Mouse (Mus musculus) cerebellum, adult 18-20 months (tissue): ENCODE measurements around the gene Slc9a2.
"Not testable (repeated sequence)": the region's sequence is repeated elsewhere in the genome, so short reads cannot be mapped to it uniquely, and the experiment has no call there.

Experiments used
- DNase-seq, 2 experiments: peaks; one replicate each; pipeline ENCODE4 v3.0.0; 2021

Gene Slc9a2

DNA sequence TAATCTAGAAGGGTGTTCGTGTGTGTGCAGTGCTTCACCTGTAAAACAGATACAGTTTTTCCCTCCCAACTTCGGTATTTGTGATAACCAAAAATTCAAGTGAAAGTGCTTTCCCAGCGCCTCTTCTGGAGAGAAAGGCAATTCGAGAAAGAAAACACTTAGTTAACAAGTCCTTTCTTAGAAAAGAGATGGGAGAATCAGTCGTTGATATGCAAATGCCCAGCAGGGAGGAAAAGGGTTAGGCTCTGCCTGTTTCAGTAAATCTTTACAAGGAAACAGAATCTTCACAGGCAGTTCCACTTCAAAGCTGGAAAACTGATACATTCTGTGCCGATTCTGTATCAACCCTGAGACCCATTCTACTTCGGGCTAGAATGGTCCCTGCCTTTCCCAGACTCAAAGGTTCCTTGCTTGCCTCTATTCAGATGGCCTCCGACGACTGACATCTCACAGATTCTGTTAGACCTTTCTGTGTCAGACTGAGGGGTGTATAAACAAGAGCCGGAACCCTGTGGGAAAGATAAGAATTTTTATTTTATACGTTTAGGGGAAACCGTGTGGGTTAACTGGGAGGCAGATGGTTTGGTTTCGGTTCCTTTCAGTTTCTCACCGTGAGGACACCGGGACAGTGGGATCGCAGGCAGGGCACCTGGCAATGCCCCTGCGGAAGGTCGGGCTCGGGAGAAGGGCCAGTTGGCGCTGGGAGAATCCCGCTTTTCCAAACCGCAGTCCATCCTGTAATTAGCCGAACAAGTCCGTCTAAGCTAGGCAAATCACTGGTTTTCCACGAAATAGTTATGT lies at the start of gene Slc9a2:
TSS of gene Slc9a2 (plus strand) at position 508 of the 801 bp plus-strand sequence.
- peak in 1 of 2 experiments; percentile 4 for DNase-seq

DNA sequence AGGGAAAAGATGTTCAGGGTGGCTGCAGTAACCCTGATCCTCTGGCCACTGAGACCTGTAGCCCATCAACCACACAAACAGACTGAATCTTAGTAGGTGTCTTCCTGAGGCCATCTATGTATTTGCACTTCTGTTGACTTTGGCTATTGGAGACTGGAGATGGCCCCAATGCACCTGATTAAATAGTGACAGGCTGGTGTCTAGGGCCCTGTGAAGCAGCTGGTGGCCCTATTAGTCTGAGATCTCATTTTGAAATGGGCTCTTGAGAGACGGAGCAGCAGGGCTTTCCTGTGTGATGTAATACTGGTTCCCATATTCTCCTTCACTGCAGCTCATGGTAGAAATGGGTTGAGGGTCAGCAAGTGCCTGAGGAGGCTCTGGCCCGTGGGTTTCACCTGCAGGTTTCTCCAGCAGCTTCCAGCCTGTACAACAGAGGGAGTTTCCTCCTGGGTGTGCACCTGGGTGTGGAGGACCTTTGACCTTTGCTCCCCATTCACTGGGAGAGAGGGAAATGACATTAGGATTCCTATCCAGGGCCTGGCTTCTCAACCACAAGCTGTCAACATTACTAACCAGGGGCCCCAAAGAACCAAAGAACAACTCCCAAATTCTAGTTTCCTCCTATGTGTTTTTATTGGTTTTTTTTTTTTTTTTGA lies 47.8 kb upstream of the Slc9a2 start:
- DNase-seq, result no peak

DNA sequence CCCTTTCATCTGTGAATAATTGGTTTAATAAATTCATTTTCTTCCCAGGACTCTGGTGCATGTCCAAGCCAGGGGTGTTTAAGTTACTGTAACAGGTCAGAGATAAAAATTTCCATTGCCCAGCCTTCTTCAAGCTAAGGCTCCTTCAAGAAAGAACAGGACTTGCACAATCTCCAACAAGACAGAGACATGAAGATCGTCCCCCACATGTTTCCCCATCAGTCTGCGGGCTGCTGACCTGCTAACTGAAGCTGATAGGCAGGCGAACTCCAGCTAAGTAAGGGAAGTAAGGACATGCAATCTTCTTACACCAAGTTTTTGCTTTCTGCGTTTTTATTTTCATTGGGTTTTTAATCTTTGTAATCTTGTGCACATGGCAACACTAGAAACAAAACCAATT lies 45.8 kb upstream of the Slc9a2 start:
- no peak for DNase-seq

DNA sequence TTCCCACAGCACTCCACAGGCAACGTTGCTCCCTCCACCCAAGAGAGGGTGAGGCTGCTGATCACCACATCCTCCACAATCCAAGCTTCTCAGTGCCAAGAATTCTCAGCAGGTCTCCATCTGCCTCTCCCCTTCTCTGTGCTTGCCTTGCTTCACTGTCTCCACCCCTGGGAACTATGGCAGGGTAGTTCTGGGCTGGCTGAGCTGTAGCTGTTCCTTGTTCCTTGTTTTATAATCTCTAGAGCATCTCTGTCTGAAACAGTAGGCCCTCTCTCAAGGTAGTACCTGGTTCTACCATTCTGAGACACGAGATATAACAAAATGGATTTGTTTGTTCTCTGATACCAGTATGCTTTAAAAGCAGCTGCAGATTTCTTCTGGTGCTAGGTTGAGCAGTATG lies 32.1 kb upstream of the Slc9a2 start:
- no peak for DNase-seq

DNA sequence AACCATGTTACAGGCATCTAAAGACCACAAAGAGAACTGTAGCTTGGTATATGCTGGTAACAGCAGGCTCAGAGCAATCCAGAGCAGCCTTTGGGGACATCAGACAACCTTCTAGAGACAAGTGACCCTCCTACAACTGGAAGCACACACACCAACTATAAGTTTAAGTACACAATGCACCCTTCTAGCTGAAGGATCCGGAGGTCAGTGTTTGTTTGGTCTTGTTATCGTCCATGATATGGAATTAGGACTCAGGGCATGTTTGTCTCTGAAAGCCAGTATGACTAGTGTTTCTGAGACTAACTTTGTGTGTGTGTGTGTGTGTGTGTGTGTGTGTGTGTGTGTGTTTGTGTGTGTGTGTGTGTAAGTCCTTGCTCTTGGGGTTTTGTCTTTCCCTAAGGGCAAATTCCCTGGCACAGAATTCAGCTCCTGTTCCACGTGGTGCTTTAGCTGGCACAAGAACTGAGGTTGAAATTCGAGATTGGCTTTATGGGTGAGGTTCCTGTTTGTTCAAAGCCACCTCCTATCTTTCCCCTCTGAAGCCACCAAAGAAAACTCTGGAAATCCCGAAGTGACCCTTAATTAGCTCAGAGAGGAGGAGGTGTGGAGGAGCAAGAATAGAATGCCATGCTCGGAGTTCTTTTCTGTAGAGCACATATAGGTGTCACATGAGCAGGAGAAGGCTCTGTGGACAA lies 29.4 kb upstream of the Slc9a2 start:
- no peak for DNase-seq

DNA sequence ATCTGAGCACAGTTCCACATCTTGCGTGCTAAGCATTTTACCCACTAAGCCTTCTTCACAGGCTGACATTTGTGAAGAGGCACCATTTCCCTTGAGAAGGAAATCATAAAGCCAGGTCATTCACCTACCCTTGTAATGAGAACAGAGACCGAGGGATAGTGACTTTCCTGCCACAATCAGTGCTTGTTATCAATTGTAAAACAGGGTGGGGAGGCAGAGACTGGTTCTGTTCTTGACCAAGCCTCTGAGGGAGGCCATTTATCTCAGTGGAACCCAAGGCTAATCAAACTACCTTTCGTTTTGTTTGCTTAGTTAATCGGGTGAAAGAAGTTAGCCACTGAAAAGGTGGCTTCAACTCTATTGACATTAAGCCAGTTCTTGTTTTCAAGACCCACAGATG lies 23.3 kb upstream of the Slc9a2 start:
- no peak for DNase-seq

DNA sequence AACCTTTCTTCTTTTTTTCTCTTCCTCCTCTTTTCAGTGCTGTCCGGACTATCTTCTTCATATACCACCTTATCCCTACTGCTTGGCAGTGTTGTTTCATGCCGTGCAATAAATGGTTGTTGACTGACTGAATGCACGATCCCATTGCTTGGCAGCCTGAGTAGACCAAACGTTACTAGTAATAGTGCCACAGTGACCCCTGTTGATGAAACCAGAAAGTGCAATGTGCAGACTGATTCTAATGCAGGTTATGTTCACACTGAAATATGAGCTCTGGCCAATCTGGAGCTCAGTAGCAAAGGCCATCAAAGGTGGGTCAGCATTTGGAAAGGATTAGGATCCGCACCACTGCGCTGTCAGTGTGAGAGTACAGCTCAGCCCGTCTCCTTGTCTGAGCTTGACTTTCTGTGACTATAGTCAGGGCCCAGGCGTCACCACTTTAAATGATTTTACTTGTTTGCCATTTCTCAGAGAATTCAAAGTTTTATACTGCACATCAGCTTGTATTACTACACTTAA lies 22.3 kb upstream of the Slc9a2 start:
- peak in 1 of 2 experiments; percentile 10 for DNase-seq

DNA sequence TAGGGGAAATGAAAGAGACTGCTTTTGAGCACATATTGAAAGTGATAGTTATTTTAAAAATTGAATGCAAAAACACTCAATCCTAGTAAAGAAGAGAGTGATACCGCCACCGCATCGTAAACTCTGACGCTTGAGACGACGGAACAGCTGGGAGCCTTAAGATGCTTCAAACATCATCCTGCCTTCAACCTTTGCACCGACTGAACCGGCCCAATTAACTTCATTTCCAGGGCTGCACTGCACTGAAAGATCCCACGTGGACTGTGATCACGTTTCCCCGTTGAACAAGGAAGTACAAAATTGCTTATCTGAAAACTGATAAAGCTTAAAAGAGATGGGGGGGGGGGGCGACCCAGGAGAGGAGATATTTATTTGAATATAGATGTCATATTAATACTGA lies 21.4 kb upstream of the Slc9a2 start:
- no peak for DNase-seq

DNA sequence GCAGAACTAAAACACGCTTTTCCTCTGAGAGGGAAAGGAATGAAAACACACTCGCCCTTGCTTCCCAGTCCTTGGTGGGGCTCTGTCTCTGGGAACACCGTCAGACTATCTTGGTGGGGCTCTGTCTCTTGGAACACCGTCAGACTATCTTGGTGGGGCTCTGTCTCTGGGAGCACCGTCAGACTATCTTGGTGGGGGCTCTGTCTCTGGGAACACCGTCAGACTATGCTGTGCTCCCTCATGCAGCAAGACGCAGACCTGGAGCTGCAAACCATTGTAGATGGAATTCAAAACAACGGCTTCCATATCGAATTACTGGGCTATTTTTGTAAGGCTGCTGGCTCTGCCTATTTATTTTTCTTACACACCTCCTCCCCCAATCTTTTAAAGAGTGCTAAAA lies 20.9 kb upstream of the Slc9a2 start:
- no peak for DNase-seq

DNA sequence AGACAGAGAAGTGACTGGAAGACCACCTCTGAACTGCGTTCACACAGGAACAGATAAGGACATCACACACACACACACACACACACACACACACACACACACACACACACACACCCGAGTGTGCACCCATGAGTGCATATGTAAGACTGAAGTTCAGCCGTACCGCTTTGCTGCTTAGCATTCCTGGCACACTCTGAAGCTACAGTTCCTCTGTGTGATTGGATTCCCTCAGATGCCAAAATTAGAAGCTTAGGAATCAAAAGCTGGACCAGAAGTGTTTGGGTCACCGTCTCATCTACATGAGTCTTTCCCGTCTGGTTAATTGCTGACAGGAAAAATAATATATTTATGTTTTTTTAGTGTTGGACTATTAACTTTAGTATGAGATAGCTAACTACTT lies 19.5 kb upstream of the Slc9a2 start:
- DNase-seq, result no peak

DNA sequence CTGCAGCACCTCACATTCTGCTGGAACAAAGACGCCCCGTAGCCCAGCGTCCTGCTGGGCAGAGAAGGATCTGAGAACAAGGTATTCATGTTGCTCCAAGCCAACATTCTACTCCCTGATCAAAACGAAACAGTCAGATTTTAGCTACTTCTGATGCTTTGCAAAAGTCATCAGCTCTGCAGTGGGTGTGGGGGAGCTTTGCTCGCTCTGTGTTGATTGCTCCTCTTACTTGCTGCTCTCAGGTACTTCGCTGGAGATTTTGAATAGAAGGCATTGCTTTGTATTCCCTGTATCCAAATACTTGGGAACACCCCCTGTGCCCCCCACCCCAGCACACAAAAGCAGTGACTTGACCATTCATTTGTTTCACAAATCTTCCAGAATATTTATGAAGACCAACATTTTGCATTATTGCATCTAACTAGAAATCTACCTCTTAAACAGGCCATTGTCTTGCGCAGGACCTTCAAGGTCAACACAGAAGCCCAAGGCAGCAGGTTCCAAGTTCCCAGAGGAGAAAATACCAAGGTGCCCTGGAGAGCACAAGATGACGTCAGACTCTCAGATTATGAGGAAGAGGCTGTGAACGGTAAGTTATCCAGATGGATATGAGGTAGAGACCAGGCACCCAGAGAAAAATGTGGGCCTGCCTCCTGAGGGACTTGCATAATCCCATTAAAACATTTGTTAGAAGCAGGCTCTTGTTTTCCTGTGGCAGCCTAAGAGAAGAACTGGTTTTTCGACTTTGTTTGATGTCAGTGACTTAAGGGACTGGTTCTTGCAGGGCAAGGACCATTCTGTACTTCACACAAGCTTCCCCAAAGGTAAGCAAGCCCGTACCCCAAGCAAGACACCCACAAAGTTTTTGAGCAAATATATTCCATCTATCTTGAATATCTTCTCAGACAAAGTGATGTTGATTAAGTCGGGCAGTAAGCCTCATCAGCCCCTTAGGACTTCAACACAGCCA lies 14.7 kb upstream of the Slc9a2 start:
- DNase-seq, result no peak

DNA sequence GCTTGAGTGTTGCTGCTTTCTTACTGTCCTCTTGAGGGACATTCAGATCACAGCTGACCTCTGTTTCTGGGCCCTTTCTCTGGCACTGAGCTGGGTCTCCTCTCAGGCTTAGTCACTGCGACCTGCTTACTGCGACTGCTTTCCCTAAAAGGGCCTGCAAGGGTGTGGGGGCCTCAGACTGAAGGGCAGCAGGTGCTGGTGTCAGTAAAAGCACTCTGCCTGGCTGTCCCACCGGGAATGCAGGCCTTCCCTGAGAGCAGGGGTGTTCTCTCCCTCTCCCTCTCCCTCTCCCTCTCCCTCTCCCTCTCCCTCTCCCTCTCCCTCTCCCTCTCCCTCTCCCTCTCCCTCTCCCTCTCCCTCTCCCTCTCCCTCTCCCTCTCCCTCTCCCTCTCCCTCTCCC lies 12.9 kb upstream of the Slc9a2 start:
- DNase-seq, result not testable (repeated sequence)

DNA sequence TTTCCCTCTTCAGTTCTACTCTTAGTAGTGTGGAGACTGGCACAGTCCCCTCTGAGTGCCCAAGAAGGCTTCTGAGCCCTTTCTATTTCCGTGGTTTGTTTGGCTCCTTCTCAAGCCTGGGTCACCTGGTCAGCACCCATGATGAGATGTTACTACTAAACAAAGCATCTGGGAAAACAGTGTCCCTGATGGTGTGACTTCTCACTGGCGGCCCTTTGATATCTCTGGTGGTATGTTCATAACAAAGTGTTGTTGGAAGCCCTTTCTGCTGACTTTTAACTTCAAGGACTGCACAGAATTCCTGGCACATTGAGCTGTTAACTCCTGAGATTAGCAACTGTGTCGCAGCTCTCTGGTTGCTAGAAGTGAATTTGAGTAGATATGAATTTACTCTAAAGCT lies 10.3 kb upstream of the Slc9a2 start:
- DNase-seq, result no peak

DNA sequence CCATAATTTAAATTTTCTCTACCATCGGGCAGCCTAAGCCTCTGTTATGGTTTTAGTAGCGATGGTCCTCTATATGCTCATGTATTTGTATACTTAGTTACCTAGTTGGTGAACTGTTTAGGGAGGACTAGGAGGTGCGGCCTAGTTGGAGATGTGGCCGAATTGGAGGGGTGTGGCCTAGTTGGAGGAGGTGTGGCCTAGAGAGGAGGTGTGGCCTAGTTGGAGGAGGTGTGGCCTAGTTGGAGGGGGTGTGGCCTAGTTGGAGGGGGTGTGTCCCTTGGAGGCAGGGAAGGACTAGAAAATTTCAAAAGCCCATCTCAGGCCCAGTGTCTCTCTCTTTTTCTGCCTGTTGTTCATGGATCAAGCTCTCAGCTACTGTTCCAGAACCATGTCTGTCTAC lies 8.9 kb upstream of the Slc9a2 start:
- no peak for DNase-seq

DNA sequence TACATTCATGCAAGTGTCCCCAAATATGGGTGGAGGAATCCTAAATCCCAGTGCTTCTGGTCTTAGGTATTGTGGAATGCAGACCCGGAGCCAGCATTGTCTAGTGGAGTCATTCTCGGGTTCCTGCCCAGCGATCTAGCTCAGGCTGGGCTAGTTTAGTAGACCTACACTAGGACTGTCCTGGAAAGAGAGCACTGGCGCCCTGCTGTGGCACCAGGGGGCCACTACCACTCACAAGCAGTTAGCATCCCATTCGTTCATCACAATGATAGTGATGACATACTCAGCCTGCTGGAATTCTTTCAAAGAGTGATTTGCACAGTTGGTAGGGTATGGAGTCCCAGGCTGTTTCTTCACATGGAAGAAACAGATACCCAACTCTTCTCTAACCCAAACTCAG lies 3.1 kb upstream of the Slc9a2 start:
- no peak for DNase-seq

DNA sequence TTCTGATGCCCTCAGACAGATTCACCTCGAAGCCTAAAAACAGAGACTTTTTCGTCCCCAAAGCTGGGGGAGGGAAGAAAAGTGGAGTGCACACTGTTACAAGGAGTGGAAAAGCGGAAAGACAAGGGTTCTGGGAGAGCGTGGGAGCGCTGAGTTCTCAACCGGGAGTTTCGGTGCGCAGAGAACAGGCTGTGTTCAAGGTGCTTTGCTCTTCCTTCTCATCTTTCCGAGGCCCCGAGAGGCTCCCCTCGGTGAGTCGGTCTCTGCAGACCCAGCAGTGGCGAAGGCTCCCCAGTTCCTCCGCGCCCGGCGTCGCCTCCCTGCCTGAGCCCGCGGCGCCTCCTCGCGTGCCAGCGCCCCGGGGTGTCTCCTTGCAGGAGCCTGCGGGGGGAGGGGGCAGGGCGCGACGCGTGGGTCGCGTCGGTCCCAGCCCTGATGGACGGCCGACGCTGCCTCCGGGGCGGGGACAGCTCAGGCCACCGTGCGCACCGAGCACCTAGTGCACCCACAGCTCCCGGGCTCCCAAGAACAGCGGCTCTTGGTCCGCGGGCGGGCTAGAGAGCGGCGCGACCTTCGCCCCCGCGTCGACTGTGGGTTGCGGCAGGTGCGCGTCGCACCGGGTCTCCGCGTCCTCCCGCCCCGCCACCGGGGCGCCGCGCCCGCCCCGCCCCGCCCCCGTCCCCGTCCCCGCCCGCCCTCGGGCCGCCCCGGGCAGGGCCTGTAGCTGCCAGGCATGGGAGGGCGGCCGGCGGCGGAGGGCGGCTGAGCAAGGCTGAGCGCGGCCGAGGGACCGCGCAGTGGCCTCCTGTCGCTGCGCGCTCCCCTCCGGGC lies 709 bp downstream of the Slc9a2 start:
- DNase-seq, result peak in 1 of 2 experiments; percentile 5

DNA sequence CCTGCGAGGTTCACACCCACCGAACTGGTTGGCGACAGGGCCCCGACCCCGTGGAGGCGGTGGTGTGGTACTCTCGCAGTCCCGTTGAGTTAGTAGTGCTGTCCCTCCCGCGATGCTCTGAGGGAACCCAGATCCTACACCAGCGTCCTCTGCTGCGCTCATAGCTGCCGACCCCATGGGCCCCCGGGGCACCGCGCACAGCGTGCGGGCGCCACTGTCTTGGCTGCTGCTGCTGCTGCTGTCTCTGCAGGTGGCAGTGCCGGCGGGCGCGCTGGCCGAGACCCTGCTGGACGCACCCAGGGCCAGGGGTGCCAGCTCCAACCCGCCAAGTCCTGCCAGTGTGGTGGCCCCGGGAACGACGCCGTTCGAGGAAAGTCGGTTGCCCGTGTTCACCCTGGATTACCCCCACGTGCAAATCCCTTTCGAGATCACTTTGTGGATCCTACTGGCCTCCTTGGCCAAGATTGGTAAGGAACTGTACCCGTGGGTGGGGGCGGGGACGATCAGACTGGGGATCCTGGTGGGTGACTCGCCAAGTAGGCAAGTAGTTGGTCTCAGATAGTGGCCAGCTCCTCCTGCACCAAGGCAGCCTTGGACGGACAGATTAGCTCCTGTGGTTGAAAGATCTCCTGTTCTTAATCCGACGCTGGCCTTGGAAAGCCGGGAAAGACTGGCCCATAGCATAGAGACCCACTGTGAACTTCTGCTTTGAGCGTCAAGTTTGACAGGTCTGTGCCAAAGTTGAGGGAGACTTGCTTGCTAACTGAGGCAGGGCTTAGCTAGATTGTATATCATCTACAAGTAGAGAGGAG lies 1.5 kb downstream of the Slc9a2 start:
- DNase-seq, result no peak

DNA sequence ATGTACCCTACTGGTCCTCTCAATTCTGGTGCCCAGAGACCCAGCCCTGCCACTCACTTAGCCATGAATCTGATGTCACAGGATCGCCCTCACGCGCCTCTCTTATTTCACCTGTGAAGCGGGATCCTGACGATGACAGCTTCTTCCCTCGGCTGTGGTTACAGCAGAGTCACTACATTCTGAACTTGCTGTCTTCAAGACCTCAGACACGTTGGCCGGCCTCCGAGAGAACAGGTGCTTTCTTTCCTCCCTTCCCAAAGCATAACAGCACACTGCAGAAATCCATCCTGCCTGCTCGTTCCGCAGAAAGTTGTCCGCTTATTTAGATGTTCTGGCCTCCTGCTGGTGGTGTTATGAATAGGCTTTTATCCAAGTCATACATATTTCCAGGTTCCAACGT lies 13.9 kb downstream of the Slc9a2 start:
- DNase-seq, result no peak

DNA sequence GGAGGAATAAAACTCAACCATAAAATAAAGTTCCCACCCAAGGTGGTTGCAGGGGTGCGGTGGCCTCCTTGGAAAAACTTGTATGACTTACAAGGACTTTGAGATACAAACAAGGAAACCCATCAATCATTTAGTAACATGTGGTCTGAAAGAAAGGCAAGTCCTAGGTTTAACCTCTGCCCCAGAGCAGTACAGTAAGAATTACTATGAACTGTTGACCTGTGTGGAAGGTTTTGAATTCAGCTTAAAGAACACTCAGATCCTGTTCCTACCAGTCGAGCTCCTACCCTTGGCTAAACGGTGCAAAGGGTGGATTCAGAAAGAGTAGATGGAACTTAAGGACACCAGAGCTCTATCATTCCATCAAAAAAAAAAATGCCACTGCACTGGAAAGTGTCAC lies 16.1 kb downstream of the Slc9a2 start:
- no peak for DNase-seq

DNA sequence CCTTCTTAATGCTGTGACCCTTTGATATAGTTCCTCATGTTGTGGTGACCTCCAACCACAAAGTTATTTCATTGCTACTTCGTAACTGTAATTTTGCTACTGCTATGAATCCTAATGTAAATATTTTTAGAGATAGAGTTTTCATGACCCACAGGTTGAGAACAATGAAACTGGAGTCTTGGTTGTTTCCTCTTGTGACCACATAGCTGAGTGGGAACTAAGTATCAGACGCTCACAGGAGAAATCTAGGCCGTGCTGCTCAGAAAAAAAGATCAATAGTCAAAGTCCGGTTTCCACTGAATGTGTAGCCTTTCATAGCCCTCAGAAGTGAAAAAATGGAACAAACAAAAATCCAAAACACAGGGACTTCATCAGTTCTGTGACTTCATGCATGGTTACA lies 24.7 kb downstream of the Slc9a2 start:
- DNase-seq, result no peak

DNA sequence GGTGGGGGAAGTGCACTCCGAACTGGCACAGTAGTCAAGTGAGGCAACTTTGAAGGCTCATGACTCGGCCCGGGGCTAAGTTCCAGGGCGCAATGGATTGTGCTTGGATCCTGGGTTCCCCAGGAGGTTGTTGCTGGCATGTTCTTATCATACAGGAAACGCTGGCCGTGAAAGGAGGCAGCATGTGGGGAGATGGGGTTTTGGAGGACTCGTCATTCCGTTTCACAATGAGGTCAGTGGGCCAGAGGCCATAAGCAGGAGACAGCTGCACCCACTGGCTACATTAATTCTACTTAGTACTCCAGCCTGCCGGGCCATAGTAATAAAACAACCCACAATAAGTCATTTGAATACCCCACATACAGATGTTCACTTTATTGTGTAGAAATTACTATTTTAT lies 34.6 kb downstream of the Slc9a2 start:
- DNase-seq, result no peak
